Mouse (Mus musculus) liver, embryonic 16.5 days (tissue): ENCODE data around the gene Exd1. TPM values are rescaled to one million over a fixed set of nuclear protein-coding genes. Genes with fewer than 3 reads are reported as not detected.

ENCODE experiments used
- ATAC-seq: fragments of 200-750 bp; cut with Nextera tagmentation; 2 replicates; pipeline ENCODE4 v1.8.0; 2017; ENCODE audit warnings: low read depth, mild to moderate bottlenecking, moderate number of reproducible peaks, moderate library complexity
- H3K27ac ChIP-seq: fragments of 300-500 bp; sonication (generic); 2 replicates; pipeline ENCODE4 v1.5.1; 2014; ENCODE audit warnings: mild to moderate bottlenecking, low read length
- H3K27me3 ChIP-seq: fragments of 300-500 bp; sonication (generic); 2 replicates; pipeline ENCODE4 v1.6.1; 2014; ENCODE audit warnings: low read depth, low read length, mixed read lengths; ENCODE audit not compliant: control insufficient read depth, insufficient read depth
- H3K36me3 ChIP-seq: fragments of 300-500 bp; sonication (generic); 2 replicates; pipeline ENCODE4 v1.6.1; 2014; ENCODE audit warnings: mild to moderate bottlenecking; ENCODE audit not compliant: control insufficient read depth, insufficient read depth
- H3K4me1 ChIP-seq: fragments of 300-500 bp; sonication (generic); 2 replicates; pipeline ENCODE4 v1.6.1; 2014; ENCODE audit warnings: low read depth, low read length, mixed read lengths; ENCODE audit not compliant: control insufficient read depth
- H3K4me2 ChIP-seq: fragments of 300-500 bp; sonication (generic); 2 replicates; pipeline ENCODE4 v1.6.1; 2014; ENCODE audit warnings: low read depth, low read length, mixed read lengths
- H3K4me3 ChIP-seq: fragments of 300-500 bp; sonication (generic); 2 replicates; pipeline ENCODE4 v1.5.1; 2014; ENCODE audit warnings: low read depth, mild to moderate bottlenecking, low read length
- H3K9ac ChIP-seq: fragments of 300-500 bp; sonication (generic); 2 replicates; pipeline ENCODE4 v1.6.1; 2014; ENCODE audit warnings: low read depth, low read length
- H3K9me3 ChIP-seq: fragments of 300-500 bp; sonication (generic); replicated peaks from 2 replicates; pipeline ENCODE4 v1.6.1; 2016; ENCODE audit warnings: low read length; ENCODE audit not compliant: control insufficient read depth
- WGBS: fragments of 180-500 bp; shearing (Covaris S2); extraction: QIAGEN DNeasy Blood & Tissue Kit; methylation state at CpG from one replicate; pipeline ENCODE4 v1.1.7; 2014; ENCODE audit not compliant: insufficient replicate concordance; 5-methylcytosine and 5-hydroxymethylcytosine counted together
- polyA plus RNA-seq: library from polyadenylated mRNA; unstranded; fragments of >200 nt; fragmentation: Nextera tagmentation; extraction: Ambion mirVana; gene quantifications from 2 replicates; pipeline ENCODE4 v1.2.1, GENCODE M21; 2015

Exd1 gene
- polyA plus RNA-seq, 1 experiment from 2014 or later = 0.14 TPM

DNA sequence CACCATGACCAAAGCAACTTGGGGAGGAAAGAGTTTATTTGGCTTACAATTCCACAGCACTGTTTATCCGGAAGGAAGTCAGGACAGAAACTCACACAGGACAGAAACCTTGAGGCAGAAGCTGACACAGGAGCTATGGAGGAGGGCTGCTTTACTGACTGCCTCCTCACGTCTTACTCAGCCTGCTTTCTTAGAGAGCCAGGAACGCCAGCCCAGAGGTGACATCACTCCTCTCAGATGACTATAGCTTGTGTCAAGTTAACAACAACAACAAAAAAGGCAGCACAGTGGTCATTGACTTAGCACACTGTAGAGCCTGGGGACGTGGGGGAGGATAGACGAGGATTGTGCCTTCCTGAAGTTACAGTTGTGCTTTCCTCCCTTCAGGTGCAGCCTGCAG is 55.5 kb downstream of the Exd1 start:
- Histone ChIP-seq H3K9me3 (no peaks in the 10 kb centered on the region), H3K27me3 (no peaks in the 10 kb centered on the region), H3K9ac (no peak overlapping the region), H3K4me3 (no peak overlapping the region), H3K27ac (no peak overlapping the region), H3K4me2 (no peak overlapping the region), H3K36me3 (no peaks in the 10 kb centered on the region), H3K4me1 (no peaks in the 10 kb centered on the region)
- no peak for ATAC-seq
- WGBS = 46% methylated on average over 5 of the region's 5 CpGs

- no peak overlapping the region for H3K9ac ChIP-seq
- no peak overlapping the region for H3K4me3 ChIP-seq
- H3K9me3 ChIP-seq = no peaks in the 10 kb centered on the region
- WGBS = 23% methylated on average over 4 of the region's 4 CpGs
- no peaks in the 10 kb centered on the region for H3K4me1 ChIP-seq
- no peak overlapping the region for H3K4me2 ChIP-seq
- no peaks in the 10 kb centered on the region for H3K36me3 ChIP-seq
- H3K27me3 ChIP-seq = no peaks in the 10 kb centered on the region
- no peak overlapping the region for H3K27ac ChIP-seq
- no peak for ATAC-seq
Measured at GRCm38 (mm10) chr2:119486488-119486887, 60.9 kb downstream of the Exd1 start.

GRCm38 (mm10) chr2:119482307-119482706 is 65.1 kb downstream of the Exd1 start:
- WGBS = 77% methylated on average over 1 of the region's 1 CpGs
- no peaks in the 10 kb centered on the region for H3K9me3 ChIP-seq
- H3K4me1 ChIP-seq = peaks cover 4% of the 10 kb centered on the region
- no peak overlapping the region for H3K9ac ChIP-seq
- no peak overlapping the region for H3K4me2 ChIP-seq
- ATAC-seq = no peak
- H3K27me3 ChIP-seq = no peaks in the 10 kb centered on the region
- no peak overlapping the region for H3K4me3 ChIP-seq
- H3K36me3 ChIP-seq = no peaks in the 10 kb centered on the region
- H3K27ac ChIP-seq = no peak overlapping the region

- no peaks in the 10 kb centered on the region for H3K36me3 ChIP-seq
- WGBS = 7% methylated on average over 9 of the region's 9 CpGs
- peak overlapping the region; percentile 72 for H3K4me2 ChIP-seq
- H3K4me3 ChIP-seq = peak overlapping the region; percentile 90
- peak overlapping the region; percentile 100 for H3K27ac ChIP-seq
- H3K9me3 ChIP-seq = no peaks in the 10 kb centered on the region
- ATAC-seq = no peak
- no peaks in the 10 kb centered on the region for H3K27me3 ChIP-seq
- H3K9ac ChIP-seq = peak overlapping the region; percentile 81
- H3K4me1 ChIP-seq = peaks cover 20% of the 10 kb centered on the region
Measured at GRCm38 (mm10) chr2:119478397-119478749, 69.1 kb downstream of the Exd1 start.

- Histone ChIP-seq H3K9ac (peak within 1 kb of the TSS; percentile 81), H3K27me3 (no peaks in the 10 kb centered on the region), H3K4me3 (peak within 1 kb of the TSS; percentile 90), H3K36me3 (no peaks in the 10 kb centered on the region), H3K4me1 (peaks cover 20% of the 10 kb centered on the region), H3K9me3 (no peaks in the 10 kb centered on the region), H3K27ac (peak within 1 kb of the TSS; percentile 100), H3K4me2 (peak within 1 kb of the TSS; percentile 95)
- ATAC-seq = peak; percentile 92
- under 1% methylated on average over 72 of the region's 72 CpGs for WGBS
Measured at GRCm38 (mm10) chr2:119477571-119478396, 69.6 kb downstream of the Exd1 start, which contains the start of gene Ino80. Gene Ino80, minus strand, starts transcription at chr2:119477687.

DNA sequence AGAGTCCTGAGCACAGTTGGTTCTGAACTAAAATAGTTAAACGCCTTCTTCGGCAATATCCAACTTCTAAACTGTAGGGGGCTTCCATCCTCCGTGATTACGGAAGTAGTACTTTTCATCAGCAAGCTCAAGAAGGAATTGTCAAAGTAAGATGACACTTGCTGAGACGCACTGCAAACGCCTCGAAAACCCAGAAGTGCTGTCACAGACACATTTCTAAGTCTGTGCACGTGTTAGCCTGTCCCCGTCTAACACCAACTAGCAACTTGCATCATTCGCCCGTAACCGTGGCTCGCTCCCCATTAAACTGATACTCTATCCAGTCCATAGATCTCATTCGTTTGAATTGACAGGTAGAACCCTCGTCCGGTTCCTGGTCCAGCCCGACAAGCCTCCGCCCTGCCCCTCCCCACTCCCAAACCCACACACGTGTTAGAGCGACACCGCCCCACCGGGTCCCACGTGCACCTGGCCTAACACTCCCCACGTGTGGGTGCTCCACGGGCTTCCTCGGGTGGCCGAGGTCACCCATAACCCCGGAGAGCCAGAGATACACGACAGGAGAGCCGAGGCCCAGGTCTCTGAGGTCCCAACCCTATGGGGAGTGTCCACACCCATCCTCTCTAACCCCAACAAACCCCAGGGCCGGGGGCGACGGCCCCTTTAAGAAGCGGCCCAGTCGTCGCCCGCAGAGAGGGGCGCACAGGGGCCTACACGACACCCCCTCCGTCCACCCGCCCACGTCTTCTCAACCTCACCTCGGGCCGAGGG is 70.6 kb downstream of the Exd1 start:
- no peaks in the 10 kb centered on the region for H3K27me3 ChIP-seq
- H3K36me3 ChIP-seq = no peaks in the 10 kb centered on the region
- H3K4me3 ChIP-seq = peak overlapping the region; percentile 90
- peak overlapping the region; percentile 81 for H3K9ac ChIP-seq
- H3K4me2 ChIP-seq = peak overlapping the region; percentile 95
- WGBS = under 1% methylated on average over 42 of the region's 44 CpGs
- H3K27ac ChIP-seq = peak overlapping the region; percentile 100
- peak; percentile 24 for ATAC-seq
- peaks cover 20% of the 10 kb centered on the region for H3K4me1 ChIP-seq
- no peaks in the 10 kb centered on the region for H3K9me3 ChIP-seq

DNA sequence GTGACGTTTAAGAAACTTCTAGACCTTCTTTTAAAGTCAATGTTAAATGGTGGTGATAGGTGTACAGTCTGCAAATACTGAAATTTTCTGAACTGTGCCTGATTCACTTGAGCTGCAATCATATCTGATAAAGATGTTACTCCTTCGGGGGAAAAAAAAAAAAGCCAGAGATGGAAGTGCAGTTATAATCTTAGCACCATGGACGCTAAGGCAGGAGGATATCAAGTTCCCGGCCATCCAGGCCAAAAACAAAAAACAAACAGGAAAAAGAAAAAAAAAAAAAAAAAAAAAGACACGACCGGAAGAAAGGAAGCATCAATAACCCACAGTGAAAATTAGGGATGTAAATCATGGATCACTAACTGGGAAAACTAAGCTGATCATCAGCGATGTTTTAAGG is 71.3 kb downstream of the Exd1 start:
- Histone ChIP-seq H3K36me3 (no peaks in the 10 kb centered on the region), H3K9me3 (no peaks in the 10 kb centered on the region), H3K4me3 (peak overlapping the region; percentile 90), H3K9ac (peak overlapping the region; percentile 81), H3K4me2 (peak overlapping the region; percentile 95), H3K4me1 (peaks cover 20% of the 10 kb centered on the region), H3K27ac (peak overlapping the region; percentile 100), H3K27me3 (no peaks in the 10 kb centered on the region)
- WGBS = 8% methylated on average over 7 of the region's 7 CpGs
- ATAC-seq = no peak
